Mouse (Mus musculus): ENCODE data around the gene Tanc1.

Tanc1 gene

DNA sequence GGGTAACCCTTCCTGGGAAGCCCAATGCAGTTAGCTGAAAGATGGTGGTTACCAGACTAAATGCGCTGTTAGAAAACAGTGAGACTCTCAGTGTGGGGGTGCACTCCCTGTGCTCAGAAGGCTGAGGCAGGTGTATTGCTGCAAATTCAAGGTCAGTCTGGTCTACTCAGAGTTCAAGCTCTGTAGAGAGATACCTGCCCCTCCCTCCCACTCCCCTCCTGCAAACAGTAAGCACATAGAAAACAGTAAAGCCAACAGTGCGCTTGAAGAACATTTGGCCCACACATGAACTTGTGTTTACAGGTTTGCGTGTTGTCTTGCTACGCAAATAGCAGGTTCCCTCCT lies 73.7 kb downstream of the Tanc1 start:
- DNase-seq: no peak

DNA sequence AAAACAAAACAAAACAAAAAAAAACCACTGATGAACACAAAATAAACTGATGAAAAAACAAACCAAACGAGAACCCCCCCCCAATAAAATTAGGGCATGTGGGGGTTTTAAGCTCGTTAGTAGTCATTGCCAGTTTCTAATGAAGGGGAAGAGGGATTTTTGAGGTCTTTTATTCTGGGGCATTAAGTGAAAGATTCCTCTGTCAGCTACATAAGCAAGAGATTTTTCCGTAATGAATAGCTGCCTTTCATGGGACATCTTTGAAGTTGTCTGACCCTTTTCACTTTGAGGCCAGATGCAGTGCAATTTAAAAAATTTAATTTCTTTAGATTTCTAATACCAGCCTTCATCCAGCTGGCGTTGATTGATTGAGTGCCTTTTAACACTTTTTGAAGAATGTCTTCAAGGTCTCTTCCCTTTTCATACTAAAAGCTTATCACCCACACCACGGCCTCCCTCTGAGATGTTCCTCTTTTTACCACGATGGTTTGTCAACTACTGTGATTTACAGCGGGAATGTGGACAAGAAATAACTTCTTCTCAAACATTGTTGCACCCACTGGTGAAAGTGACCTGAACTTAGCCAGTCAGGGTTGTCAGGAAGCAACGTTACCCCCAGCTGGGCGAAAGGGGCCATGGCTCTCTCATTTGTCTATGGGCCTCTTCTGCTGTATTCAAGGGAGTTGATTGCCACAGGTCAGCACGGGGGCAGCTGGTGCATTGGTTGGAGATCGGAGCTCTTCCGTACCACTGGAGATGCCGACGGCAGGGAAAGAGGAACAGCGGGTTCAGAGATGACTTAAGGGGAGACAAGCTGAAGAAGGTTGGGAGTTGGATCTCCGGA lies 76.6 kb downstream of the Tanc1 start:
- no peak for DNase-seq

DNA sequence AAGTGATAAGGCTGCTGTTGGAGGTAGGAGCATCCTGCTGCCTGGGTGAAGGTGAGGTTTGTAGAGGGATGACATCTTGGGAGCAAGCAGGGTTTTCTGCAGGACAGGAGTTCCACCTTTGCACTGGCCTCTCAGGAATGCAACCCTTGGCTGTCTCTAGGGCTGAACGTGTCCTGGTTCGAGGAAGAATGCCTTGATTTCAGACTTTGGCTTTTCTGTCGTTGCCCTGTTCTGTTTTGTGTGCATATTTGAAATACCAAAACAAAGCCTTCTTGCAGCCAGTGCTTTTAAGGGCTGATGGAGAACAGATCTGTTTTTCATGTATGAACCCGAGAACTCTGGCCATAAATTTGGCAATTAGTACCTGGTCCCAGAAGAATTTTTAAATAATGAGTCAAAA lies 79.3 kb downstream of the Tanc1 start:
- no peak for DNase-seq

DNA sequence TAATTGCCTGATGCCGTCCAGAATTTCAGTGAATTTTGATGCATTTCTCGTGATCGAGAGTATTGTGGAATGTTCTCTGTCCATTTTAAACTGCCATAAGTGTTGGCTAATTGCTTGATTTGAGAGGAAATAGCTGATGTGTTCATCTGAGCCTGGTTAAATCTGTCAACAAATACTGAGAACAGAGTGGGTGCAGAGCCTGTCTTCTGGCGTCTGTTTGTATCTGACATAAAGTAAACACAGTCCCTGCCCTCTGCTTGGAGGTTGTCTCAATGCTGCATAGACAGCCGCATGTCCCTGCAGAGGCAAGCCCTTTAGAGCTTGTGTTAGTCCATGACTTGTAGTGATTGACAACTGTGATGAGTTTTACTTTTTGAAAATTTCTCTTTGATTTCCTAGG lies 81.6 kb downstream of the Tanc1 start:
- no peak for DNase-seq

DNA sequence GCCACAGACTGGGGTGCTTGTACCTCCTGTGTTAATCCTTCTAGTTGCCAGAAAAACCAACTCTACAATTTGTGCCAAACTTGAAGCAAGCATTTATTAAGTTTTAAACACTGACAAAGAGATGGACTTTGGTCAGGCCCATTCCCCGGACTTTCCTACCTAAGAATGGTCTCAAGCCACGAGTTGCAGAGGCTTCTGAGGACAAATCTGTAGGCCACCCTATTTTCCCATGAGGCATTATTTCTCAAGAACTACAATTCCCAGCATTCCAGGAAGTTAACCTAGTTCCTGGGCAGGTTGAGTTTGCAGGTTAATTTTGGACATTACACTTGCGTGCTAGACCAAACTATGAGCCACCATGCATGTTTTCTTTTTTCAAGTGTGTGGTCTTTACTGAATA lies 85.3 kb downstream of the Tanc1 start:
- DNase-seq: no peak

DNA sequence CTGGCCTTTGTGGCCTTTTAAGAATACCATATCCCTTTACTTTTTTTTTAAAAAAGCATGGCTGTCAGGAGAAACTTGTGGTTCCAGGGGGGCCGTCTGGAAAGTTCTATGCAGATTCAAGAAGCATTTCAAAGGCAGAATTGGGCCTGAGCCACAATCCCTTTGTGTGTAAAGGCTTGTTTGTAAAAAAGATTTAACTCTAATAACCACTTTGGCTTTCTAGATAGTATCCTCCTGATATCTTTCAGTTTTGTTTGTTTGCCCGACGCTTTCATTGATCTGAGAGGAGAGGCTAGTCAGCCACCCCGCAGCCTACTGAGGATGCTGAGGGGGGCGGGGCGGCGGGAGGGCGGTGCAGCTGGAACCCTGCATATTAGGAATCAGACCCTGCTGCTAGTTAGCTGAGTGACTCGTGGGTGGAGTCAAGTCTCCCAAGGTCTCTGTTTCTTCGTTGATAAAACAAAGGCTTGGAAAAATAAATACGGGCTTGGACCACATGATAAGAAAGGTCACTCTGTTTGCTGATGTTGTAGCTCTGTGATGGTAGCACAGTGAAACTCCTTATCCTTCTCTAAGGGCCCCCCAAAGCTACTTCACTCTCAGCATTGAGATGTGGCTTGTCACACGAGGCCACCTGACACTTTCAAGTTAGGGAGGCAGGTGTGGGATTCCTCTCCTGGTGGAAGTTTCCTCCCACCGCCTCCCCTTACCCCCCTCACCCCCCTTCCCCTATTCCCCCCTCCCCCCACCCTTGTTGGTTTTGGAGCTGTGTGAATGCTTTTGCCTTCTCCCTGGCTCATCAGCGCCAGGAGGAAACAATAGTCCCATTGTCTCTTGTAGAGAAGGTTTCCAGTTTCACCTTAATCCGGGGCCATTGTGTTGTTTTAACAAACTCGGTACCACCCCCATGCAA lies 86.1 kb downstream of the Tanc1 start:
- peak in 1 of 2 experiments; percentile 40 for DNase-seq

DNA sequence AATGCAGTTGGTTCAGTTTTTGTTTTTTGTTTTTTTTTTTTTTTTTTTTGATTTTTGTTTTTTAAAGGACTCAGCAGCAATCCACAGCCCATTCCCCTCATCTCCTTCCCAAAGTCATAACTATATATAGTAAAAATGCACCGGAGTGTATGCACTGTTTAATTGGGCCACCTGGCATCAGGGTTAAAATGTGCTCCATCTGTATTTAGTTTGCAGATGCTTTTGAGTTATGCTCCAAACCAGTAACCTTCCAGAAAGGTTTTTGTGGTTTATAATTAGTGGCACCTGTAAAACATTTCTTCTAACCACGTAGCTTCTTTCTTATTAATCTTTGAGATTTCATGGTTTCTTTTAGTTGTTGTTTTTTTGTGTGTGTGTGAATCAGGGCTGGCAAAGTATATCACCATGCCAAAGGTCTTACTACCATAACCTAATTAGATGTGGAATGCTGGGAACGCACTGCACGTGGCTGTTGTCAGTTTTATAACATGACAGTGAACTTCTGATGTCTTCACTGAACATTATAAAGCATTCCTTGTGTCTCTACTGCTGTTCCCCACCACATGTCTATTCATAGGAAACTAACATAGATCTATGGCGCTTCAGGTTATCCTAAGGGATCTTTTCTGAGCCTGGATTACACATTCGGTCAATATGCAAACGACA lies 86.9 kb downstream of the Tanc1 start:
- DNase-seq: no peak

DNA sequence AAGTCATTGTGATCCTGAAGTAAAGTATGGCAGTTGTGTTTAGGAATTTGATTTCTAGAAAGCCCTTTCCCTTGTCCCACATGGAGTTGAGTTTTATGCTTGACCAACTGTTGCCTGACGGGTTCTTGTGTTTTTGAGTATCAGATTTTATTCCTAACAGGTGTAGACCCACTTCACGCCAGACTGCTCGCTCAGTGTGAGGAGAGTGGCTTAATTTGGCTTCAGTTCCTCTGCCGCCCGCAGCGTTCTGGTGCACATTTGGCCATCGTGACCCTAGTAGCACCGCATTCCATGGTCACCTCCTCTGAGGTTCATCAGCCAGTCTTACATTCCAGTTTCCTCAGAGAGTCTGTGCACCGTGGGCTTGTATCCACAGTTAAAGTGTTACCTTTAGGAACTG lies 88.1 kb downstream of the Tanc1 start:
- DNase-seq: peak; percentile 52 to 74

DNA sequence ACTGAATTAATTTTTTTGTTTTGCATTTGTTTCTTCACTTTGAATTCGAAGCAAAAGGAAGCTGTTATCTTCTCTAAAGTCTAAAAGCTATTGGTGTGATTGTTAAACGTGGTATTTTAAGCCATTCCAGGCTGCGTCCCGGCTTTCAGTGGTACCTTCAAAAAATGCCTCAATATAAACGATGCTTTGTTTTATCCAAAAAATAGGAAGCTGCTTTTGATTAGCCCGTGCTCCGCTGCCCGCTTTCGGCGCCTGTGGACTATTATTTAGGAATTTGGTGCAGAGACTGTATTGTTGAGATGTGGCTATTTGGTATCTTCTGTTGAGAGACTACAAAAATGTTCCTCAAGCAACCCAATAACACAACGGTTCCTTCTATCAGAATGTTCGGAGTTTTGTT lies 93.4 kb downstream of the Tanc1 start:
- no peak for DNase-seq

DNA sequence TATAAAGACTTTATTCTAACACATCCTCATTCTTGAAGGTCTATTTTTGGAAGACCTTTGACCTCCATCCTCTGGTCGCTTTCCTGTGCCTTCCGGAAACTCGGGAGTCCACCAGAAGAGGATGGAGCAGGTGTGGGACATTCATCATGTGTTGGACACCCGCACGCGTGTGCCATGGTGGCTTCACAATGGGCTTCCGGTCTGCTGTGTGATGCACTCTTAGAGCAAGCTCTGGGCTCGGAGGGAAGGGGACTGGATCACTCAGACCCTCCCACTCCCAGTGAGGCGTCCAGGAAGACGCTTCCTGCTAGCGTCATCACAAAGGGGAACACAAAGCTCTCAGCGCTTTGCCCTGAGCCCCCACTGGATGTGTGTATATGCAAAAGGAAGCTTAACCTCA lies 95.0 kb downstream of the Tanc1 start:
- no peak for DNase-seq

DNA sequence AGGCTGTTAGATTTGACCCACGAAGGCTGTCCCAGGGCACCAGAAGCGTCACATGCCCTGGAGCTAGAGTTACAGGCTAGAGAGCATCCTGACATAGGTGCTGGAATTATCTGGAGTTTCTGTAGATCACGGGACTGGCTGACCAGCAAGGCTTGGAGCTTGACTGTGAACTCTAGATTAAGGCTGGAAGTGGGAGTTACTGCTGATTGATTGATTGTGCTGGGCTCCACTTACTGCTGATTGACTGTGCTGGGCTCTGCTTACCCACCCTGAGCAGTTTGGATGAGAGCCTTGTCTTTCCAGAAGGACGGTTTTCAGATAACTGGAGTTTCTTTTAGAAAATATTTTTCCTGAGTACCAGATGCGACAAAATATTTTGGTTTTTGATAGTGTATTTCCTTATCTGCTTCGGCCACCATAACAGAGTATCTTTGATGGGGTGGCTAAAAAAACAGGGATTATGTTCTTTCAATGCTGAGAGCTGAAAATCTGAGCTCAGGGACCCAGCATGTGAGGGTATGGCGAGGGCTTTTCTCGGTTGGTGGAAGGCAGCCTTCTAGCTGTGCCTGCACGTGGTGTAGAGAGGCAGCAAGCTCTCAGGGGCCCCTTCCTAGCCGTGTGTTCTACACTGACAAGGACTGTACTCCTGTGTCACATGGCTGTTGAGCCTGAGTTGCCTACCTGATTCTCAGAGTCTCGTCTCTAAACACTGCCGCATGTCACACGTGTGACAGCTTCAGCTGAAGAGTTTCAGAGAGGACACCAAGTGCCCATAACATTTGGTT lies 96.3 kb downstream of the Tanc1 start:
- DNase-seq: no peak

DNA sequence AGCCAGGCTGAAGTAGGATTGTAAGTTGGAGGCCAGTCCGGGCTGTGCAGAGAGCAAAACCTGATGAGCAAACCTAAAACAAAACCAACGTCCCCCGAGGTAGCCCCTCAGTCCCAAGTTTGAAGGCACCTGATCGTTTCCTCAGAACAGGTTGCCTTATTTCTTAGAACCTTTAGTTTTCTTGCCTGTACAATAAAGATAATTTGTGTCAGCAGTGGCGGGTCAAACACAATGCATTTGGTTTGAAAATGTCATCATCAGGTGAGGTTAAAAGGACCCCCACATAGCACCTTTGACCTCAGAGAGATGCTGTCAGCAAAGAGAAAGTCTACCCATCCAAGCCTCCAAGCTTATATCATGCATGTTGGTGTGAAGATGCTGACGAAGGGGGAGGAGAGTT lies 98.9 kb downstream of the Tanc1 start:
- no peak for DNase-seq

DNA sequence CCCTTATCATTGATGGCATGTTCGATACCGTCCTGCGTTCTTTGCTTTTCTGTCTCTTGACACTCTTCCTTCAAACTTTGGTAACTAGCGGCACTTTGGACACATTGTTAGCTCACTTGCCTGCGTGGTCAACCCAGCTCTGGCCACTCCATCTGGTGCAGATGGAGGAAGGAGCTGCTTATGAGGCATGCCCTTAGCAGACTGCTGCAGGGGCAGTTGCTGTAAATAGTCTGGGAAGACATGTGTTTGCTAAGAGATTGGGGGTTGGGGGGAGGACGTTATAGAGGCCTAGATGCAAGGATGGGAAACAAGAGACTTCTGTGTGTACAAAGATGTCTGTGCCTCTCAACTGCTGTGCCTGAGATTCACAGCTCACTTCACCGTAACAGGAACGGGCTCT lies 100.2 kb downstream of the Tanc1 start:
- DNase-seq: no peak

DNA sequence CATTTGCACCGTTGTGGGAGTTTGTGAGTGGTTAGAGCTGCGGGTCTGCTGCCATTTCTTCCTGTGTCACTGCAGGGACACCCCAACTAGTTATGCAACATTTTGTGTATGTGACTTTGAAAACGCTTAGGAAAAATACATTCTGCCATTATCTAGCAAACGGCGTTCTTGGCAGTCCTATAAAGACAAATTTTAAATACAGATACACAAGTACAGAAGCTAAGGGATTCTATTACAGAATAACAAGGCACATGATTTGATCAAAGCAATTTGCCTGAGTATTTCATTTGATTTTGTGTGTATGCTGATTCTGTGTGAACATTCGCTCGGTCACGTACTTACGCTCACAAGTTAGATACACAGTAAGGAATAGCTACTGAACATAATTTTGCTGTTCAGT lies 100.6 kb downstream of the Tanc1 start:
- no peak for DNase-seq

DNA sequence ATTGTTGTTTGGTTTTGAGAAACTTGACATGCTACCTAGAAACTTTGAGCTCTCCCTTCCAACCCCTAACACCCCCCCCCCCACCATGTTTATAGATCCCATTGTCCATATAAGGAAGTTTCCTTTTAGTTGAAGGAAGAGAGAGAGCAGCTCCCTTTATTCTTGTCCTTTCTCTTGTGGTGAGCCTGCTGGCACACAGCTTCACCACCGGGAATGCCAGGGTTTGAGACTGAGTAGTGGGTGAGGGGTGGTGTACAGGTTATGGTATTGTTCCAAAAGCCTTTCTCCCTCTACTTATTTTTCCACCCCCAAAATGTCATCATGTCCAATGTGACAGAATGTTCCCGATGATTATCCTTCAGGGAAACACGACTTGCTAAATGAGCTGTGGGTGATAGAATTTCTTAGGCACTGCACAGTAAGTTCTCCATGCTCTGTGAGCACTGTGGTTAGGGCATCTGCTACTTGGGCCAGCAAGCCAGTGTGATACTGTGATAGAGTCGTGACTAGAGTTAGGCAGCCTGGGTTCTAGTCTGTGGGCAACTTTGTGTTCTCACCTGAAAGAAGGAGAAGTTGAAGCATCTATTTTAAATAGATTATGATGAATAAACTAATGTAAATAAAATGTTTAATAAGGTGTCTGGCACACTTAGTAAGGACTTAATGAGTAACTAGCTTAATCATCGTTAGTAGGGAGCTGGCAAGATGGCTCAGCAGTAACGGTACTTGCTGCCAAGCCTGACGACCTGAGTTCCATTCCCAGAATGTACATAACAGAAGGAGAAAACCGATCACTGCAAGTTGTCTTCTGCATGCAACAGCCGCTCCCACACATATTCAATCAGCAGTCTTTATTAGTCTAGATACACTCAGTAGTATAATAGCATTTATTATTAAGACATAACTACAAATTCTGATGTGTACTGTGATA lies 102.0 kb downstream of the Tanc1 start:
- DNase-seq: no peak

DNA sequence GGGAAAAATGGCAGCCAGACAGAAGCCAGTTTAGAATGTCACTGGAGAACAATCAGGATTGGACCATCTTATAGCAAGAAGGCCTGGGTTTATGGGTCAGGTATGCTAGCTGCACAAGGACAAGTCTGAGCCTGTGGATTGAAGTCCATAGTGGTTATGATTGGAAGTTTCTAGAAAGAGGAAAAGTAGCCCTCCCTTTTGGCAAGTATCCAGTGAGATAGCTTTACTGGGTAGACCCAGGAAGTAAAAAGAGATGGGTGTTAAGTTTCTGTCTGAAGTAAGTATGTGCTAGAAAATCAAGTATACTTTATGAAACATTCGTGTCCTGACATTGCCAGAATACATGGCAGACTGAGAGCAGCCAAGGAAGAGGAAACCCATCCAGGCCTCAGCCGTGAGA lies 103.2 kb downstream of the Tanc1 start:
- no peak for DNase-seq

DNA sequence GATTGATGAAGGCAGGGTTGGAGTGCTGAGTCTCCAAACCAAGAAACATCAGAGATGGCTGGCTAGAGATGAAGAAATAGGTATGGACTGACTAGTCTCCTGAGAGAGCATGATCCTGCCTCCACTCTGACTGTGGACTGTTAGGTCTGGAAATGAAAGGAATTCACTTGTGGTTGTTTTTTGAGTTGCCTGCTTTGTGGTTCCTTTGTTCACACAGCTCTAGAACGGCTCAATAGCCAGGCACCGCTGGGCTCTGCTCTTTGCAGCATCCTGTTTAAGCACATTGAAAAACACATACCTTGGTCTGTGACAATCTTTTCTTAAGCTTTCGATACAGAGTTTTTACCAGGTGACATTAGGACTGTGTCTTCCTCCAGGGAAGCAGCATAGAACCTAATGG lies 104.6 kb downstream of the Tanc1 start:
- DNase-seq: no peak

DNA sequence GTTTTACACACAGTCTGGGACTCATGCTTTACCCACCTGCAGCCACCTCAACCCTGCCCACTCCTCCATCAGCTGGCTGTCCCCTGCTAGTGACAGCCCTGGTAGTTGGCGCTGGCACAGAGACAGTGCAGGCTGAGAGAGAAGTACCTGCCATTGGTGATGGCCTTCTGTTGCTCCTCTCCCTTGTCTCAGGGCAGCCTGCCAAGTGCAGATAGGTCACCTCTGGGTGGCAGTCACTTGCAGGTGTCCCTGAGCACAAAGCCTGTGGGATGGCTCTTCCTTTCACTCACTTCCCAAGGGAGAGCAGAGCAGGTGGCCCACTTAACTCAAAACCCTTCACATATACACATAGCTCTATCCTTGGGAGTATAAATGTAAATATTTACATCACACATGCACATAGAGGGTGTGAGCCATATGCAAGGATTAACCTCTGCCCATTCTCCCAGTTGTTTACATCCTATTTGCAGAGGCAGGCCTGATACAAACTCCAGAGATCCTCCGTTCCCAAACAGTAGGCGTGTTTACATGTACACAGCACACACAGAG lies 106.0 kb downstream of the Tanc1 start:
- peak; percentile 75 to 78 for DNase-seq

DNA sequence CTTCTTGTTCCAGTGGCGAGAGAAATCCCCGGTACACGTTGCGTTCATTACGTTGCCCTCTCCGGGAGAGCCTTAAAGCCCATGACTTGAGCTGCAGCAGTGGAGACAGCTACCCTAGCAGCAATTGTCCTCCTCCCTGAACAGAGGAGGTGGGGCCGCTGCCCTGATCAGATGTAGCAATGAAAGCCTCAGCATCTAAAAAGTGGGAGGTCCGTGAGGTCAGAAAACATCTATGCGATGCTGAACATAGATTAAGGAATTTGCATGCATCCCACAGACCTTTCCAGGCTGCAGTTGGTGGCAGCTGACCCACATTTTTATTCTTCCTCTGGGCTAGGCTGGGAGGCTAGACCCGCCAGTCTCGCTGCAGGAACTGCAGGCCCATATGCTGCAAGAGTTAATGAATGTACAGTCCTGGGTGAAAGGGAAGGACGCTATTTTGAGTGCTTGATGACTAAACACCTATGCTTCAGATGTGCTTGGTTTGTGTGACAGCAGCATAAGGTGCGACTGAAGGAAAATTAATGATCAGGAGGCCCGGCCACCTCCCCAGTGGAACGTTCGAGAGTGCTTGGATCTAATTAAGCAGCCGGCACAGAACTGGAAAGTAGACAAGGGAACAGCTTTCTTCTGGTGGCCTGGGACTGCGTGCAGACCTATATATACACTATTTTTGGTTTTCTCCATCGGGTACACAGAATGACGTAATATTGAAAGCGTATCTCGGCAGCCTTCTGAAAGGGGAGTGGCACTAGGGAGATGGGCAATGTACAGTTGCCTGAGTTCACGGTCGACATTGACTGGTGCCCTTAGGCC lies 107.0 kb downstream of the Tanc1 start:
- DNase-seq: peak; percentile 37 to 39

DNA sequence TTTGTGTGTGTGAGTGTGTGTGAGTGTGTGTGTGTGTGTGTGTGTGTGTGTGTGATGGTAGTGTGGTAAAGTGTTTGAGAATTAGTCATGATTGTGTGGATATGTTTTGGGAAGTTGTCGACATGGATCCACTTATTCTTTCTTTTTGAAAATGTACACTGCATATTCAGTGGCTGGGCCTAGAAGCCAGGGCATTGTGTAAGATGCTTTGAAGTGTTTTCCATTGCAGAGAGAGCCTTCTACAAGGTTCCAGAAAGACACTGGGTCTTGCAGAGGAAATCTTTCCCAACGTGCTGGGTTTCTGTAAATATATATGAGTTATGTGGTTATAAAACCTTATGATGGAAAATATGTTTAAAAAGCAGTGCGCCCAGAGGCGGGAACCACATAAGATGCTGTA lies 108.0 kb downstream of the Tanc1 start:
- no peak for DNase-seq
